Mouse (Mus musculus) adipocyte (in vitro differentiated cells): ENCODE measurements around the gene Insig2.
A peak's percentile ranks its signal among the peaks of the same experiment; 100 is the strongest.

Experiments used
- DNase-seq: peaks from one replicate; pipeline ENCODE4 v3.0.0-alpha.2; 2016; ENCODE audit warnings: low spot score

The Insig2 gene

DNA sequence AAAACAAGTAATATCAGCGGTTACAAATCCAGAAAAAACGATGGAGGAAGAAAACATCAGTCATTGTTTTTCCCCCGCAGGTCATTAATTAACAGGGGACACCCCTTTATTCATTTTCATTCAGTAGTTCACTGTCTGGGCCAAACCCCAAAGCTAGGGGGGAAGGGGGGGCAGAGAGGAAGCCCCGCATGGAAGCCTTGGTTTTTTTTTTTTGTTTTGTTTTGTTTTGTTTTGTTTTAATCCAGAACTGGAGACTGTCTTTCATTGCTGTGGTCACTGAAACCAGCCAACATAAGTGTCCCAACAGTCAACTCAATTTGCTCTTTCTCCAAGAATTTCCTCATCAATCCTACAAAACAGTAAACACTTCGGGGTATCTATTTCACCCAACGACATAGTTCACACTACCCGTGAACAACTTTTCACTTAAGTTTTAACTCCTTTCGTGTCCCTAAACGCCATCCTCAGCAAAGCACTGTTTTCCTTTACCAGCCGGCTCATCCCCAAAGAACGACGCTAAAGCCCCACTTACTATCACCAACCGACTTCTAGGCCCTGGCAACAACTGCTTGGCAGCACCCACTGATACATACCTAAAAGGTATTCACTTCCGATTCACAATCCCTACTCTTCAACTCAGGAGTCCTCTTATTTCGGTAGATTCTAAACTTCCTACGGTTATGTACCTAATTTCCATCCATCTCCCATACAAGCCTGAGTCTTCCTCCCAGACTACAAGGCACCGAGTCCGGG lies 5.6 kb downstream of the Insig2 start:
- DNase-seq, result peak; percentile 59

DNA sequence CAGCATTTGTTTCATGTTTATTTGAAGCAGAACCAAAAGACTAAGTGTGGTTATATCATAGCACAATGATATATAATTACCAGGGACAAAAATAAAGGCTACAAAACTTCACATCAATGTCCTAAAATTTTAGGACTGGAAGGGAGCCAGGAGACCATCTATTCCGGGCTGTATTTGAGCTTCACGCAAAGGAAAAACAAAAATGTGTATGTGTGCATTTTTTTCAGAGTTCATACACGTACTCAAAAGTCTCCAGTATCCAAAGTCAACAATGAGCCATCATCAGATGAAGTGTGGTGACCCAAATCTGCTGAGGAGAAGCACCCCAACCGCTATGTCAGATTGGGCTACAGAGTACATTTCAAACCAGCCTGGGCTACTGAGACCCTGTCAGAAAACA lies 8.9 kb downstream of the Insig2 start:
- DNase-seq, result no peak

GRCm38 (mm10) chr1:121314766-121315428 lies 17.5 kb downstream of the Insig2 start:
- no peak for DNase-seq

- DNase-seq, result no peak
Measured at GRCm38 (mm10) chr1:121313181-121313580, 19.2 kb downstream of the Insig2 start.

DNA sequence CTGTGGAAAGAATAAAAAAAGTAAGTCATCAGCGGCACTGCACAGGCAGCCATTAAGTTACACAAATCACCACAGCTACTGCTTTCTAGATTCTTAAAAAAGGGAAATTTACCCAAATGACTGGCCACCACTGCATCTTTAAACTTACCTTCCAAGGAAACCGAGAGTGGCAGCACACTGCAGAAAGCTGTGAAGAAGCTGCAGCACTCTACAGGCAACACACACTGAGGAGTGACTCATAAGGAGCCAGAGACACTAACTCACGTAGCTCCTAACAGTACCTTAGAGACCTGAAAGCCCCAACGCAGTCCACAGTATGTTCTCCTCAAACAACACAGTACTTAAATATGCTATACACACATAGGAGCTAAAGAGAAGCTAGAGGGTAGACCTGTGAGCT lies 20.1 kb downstream of the Insig2 start:
- no peak for DNase-seq

- DNase-seq, result no peak
Measured at GRCm38 (mm10) chr1:121296717-121297255, 35.6 kb downstream of the Insig2 start.

DNA sequence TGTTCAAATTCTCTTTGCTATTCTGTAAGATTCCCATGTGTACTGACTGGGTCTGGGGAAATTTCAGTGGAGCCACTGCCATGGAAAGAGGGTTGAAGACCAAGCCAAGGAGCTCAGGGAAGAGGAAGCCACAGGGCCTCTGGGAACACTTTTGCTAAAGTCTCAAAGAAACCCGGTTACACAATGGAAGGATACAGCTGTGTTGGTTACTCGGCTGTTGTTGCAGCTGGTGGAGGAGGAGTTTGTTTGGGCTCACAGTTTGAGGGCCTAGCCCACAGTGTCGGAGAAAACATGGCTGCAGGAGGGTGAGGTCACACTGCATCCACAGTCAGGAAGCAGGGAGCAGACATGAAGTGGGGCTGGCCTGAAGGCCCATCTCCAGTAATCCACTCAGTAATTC lies 38.8 kb downstream of the Insig2 start:
- DNase-seq, result peak; percentile 40

- DNase-seq, result peak; percentile 72
Measured at GRCm38 (mm10) chr1:121290841-121291240, 41.5 kb downstream of the Insig2 start.

- DNase-seq, result no peak
Measured at GRCm38 (mm10) chr1:121290340-121290739, 42.0 kb downstream of the Insig2 start.

DNA sequence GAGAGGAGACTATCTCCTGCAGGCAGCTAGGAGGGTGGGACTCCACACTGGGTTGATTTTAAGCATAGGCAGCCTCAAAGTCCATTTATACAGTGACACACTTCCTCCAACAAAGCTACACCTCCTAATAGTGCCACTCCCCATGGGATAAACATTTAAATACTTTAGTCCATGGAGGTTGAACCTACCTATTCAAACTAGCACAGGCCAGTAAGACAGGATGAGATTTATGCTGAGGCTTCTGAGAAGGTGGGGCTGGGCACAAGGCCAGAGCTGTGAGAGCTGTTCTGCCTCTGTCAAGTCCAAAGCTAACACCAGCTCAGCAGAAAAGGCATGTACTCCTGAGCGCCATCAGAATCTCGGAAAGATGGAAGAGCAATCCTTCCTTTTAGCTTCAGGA lies 48.2 kb downstream of the Insig2 start:
- no peak for DNase-seq

DNA sequence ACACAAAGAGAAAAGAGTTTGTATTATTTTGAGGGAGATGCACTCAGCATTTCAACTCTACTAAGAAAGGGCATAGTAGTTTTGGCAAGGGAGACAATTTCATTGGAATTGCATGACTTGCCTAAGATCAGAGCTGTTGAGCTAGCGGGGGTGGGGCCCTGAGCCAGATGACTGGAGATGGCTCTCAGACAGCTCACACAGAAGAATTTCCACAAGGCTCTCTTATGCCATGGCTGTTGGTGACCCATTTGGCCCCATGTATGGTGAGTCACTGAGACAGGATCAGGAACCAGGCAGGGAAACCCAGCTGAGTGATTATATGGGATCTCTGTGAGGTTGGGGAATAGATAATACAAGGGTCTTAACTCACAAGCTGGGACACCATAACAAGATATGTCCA lies 51.9 kb downstream of the Insig2 start:
- peak; percentile 90 for DNase-seq

GRCm38 (mm10) chr1:121278370-121278769 lies 54.0 kb downstream of the Insig2 start:
- DNase-seq, result no peak

DNA sequence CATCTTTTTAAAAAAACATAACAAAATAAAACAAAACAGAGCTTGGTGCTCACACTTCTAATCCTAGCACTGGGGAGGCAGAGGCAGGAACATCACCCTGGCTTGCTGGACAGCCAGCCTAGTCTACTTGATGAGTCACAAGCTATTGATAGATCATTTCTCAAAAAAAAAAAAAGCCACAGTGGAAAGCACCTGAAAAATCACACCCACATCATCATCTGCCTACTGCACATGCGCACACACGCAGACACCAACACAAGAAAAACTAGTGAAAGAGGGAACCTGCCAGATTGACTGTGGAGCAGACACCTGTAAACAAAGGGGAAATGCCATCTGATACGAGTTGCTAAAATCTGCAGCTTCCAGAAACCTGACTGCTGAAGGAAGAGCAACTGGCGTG lies 54.9 kb downstream of the Insig2 start:
- DNase-seq, result no peak

GRCm38 (mm10) chr1:121275961-121276506 lies 56.4 kb downstream of the Insig2 start:
- DNase-seq, result no peak

GRCm38 (mm10) chr1:121260171-121260741 lies 72.1 kb downstream of the Insig2 start:
- no peak for DNase-seq
